Mouse (Mus musculus) embryonic stem cell, embryonic (primary cell): Measurements from ENCODE around the gene Pde6h.

Experiments used
- CTCF ChIA-PET, 4 experiments: fragments of 300-600 bp in 2 of 4; fragments of 350-600 bp in 2 of 4; sonication (Branson Sonifier 250); formaldehyde crosslinking; loops; one replicate each; lab custom pipeline; 2022; ENCODE audit warnings: inconsistent platforms in 2 of 4; lab: Charles Lee
- POLR2A ChIA-PET, 4 experiments: fragments of 300-600 bp in 2 of 4; fragments of 350-600 bp in 2 of 4; sonication (Branson Sonifier 250); formaldehyde crosslinking; loops; one replicate each; lab custom pipeline; 2022; ENCODE audit warnings: antibody characterized with exemption in 4 of 4, inconsistent platforms in 1 of 4; lab: Charles Lee

Pde6h gene

DNA sequence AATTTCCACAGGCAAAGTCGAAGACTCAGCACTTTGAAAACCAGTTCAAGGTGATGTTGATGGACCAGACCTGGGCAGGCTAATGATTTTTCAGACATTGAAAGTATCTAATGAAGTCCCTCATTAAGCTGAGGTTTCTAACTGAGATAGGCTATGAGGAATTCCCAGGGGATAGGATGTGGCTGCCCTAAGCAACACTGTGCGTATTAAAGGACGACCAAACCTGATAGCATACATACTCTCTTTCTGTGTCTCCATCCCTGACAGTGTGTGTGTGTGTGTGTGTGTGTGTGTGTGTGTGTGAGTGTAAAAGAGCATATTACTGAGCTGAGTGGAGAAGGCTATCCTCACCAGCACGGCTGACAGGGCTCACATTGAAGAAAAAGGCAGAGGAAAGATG is 80.7 kb downstream of the Pde6h start:
- ChIA-PET POLR2A (interaction anchor here in 1 of 4 experiments (0.7 to 1.4 kb wide), 2 partner anchors 10 to 34 kb away, joined by 3 read pairs; no protein-coding TSS in a partner anchor), CTCF (no interaction called here)

DNA sequence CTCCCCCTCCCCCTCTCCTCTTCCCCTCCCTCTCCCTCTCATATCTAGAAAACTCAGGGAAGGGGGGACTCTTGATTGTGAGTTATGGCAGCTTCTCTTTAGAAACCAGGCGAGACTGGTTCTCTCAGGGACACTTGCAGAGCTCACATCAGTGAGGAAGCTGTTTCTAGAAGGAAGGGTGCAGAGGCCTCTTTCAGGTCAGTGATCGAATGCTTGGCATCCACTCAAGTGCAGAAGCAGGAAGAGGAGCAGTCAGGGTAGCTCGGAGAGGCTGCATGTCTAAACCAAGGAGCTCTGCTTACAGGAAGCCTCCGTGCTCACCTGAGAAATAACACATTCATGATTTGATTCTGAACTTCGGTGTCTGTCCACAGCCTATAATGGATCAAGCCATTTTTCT is 87.6 kb downstream of the Pde6h start:
- ChIA-PET CTCF (interaction anchor here in 1 of 4 experiments (0.6 kb wide), 1 partner anchor 341 kb away, joined by 3 read pairs; no protein-coding TSS in a partner anchor), POLR2A (interaction anchor here in 2 of 4 experiments (0.5 to 3.5 kb wide), 3 partner anchors 12 to 361 kb away, joined by 3 to 18 read pairs (median 5); partner anchors contain the start of gene Hist4h4 (in 1 of the 2))

DNA sequence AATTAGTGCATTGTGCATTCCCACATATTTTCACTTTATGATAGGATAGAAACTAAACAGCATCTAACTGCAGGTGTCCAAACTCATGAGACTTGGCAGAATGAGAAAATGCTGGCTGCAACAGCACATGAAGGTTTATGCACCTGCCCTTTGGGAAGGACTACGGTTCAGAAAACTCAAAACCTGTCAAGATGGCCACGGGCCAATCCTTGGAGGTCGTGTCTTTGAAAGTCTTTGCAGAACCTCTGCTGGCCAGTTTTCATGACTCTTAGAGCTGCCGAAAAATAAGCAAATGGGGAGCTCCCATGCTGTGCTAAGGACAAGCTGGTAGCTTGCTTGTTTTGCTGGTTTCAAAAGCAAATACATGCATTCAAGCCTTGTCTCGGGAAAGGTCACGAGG is 90.7 kb downstream of the Pde6h start:
- POLR2A ChIA-PET, result interaction anchor here in 1 of 4 experiments (1.7 to 2.1 kb wide), 2 partner anchors 10 to 24 kb away, joined by 3 to 6 read pairs; no protein-coding TSS in a partner anchor
- CTCF ChIA-PET, result interaction anchor here in 1 of 4 experiments (0.7 kb wide), 1 partner anchor 1597 kb away, joined by 6 read pairs; no protein-coding TSS in a partner anchor

DNA sequence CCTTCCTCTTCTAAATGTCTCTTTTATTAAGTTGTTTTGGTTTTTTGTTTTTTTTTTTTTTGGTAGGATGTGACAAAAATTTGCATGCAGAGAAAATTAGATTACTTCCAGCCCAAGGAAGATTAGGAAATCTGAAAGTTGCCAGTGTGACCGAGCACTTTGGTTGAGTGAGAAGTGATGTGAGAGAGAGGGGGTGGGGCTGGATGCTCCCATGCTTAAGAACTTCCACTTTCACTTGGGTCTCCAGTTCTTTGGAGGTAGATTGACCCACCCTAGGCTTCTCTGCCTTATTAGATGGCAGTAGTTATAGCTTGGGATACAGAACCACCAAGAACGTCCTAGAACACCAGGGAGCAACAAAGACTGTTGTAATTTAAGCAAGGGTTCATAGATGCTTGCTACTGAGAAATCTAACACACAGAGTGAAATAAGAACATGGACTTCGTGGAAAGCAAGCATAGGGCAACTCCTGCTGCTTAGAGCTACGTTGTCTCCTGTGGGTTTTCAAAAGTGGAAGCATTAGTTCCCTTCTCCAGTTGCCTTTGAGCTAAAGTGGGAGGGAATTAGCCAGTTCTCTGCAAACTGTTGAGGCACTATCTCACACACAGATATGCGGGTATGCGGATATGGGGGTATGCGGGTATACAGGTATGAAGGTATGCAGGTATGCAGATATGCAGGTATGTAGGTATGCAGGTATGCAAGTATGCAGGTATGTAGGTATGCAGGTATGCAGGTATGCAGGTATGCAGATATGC is 93.8 kb downstream of the Pde6h start:
- POLR2A ChIA-PET, result interaction anchor here in 2 of 4 experiments (1.1 to 1.9 kb wide), 4 partner anchors 12 to 214 kb away, joined by 3 to 13 read pairs (median 4); no protein-coding TSS in a partner anchor
- CTCF ChIA-PET, result no interaction called here
